Mouse (Mus musculus): Measurements from ENCODE around the gene Cdc42ep5.

DNA sequence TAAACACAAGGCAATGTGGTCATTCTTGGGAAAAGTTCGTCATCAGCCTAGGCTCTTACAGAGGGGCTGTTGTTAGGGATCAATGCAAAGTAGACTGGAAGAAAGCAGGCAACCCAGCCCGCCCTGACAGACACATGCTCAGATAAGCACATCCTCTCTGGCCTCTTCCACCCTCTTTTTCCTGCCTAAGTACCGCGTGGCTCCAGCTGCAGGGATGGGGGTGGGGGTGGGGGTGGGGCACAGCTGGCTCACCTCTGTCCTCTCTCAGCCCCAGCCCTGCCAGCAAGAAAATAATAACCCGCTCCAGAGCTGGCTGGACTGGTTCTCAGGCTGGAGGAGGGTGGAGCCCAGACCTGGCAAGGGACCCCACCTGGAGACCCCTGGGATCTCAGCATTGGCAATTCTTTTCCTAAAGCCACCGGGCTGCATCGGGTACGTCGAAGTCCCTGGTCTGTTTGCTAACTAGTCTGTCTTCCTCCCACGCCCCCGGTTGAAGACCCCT is 1.0 kb downstream of the Cdc42ep5 start:
- TF ChIP-seq POLR2A (IDR thresholded peaks at IDR 0.05; ENCODE audit: low read depth, low read length) (no peak), CTCF (conservative IDR thresholded peaks at IDR 0.05; ENCODE audit: insufficient read depth, insufficient read length, low read depth, low read length) (no peak)

All from kidney, adult 2 months (tissue).